Mouse (Mus musculus) kidney, adult 2 months (tissue): Measurements from ENCODE around the gene Rps3.

ENCODE experiments used
- CTCF ChIP-seq: fragments of 200-500 bp; conservative IDR thresholded peaks from 2 replicates; pipeline ENCODE4 v1.5.1; 2011; ENCODE audit warnings: low read depth, mild to moderate bottlenecking, control low read depth, low read length, moderate library complexity, mixed read lengths; ENCODE audit not compliant: insufficient read depth, insufficient read length
- POLR2A ChIP-seq: fragments of 200-500 bp; IDR thresholded peaks from one replicate; pipeline ENCODE4 v1.6.1; 2011; ENCODE audit warnings: low read depth, low read length, control low read depth

DNA sequence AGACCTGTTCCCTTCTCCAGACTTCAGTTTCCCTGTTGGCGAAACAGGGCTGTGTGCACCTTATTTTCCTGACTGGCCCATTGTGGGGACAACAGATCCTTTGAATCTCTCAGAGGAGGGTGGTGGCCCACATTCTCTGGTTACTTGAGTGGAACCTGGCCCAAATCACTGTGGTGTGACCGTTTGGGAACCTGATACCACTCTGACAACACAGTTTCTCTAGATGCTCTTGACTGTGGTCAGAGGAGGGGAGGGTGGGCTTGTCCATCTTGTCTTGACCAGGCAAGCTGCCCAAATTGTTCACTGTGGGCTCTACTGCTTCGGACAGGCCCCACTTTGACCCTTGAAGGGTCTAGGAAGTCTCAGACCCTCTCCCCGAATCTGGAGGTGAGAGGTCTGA, 29.5 kb downstream of the Rps3 start:
- no peak for TF ChIP-seq POLR2A
- no peak for TF ChIP-seq CTCF
